Mouse (Mus musculus): Measurements from ENCODE around the gene Nrp1. TPM values are rescaled to one million over a fixed set of nuclear protein-coding genes. Genes with fewer than 3 reads are reported as not detected.

The Nrp1 gene
- polyA plus RNA-seq, 1 experiment = 1.1 TPM

GRCm38 (mm10) chr8:128413381-128413780 is 55.0 kb downstream of the Nrp1 start:
- H3K4me1 ChIP-seq = no peaks in the 10 kb centered on the region
- no peak overlapping the region for H3K4me3 ChIP-seq (replicated peaks)
- TF ChIP-seq FLI1 (IDR thresholded peaks at IDR 0.05; ENCODE audit: low read length) = no peak
- TF ChIP-seq GATA1 (IDR thresholded peaks at IDR 0.05; ENCODE audit: borderline replicate concordance, low read length) = no peak
- no peaks in the 10 kb centered on the region for H3K9me3 ChIP-seq
- H3K36me3 ChIP-seq (replicated peaks; ENCODE audit: low read length) = no peaks in the 10 kb centered on the region
- no peaks in the 10 kb centered on the region for H3K27me3 ChIP-seq (replicated peaks)

GRCm38 (mm10) chr8:128415730-128416684 is 57.6 kb downstream of the Nrp1 start:
- H3K36me3 ChIP-seq (replicated peaks; ENCODE audit: low read length) = no peaks in the 10 kb centered on the region
- no peaks in the 10 kb centered on the region for H3K9me3 ChIP-seq
- TF ChIP-seq GATA1 (IDR thresholded peaks at IDR 0.05; ENCODE audit: borderline replicate concordance, low read length) (no peak), FLI1 (IDR thresholded peaks at IDR 0.05; ENCODE audit: low read length) (no peak)
- no peaks in the 10 kb centered on the region for H3K4me1 ChIP-seq
- H3K4me3 ChIP-seq (replicated peaks) = no peak overlapping the region
- H3K27me3 ChIP-seq (replicated peaks) = no peaks in the 10 kb centered on the region

DNA sequence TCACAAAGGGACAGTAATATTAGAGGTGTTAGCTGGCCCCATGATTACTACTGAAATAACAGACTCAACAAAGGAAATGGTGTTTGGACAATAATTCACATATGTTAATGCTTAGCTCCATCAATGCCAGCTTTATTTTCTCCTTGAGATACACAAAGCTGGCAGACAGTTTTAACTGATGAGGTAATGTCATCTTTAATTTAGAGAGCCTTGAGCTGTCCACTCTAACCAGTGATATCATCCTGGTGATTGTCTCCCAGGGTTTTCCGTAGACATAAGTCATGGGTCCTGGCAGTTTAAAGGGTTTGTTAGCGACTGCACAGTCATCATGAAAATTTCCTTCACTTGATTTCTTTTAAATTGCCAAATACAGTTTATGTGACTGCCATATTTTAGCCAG is 58.5 kb downstream of the Nrp1 start:
- Histone ChIP-seq H3K27me3 (replicated peaks) (no peaks in the 10 kb centered on the region), H3K9me3 (no peaks in the 10 kb centered on the region), H3K4me3 (replicated peaks) (no peak overlapping the region), H3K4me1 (no peaks in the 10 kb centered on the region), H3K36me3 (replicated peaks; ENCODE audit: low read length) (no peaks in the 10 kb centered on the region)
- TF ChIP-seq GATA1 (IDR thresholded peaks at IDR 0.05; ENCODE audit: borderline replicate concordance, low read length) (no peak), FLI1 (IDR thresholded peaks at IDR 0.05; ENCODE audit: low read length) (no peak)

DNA sequence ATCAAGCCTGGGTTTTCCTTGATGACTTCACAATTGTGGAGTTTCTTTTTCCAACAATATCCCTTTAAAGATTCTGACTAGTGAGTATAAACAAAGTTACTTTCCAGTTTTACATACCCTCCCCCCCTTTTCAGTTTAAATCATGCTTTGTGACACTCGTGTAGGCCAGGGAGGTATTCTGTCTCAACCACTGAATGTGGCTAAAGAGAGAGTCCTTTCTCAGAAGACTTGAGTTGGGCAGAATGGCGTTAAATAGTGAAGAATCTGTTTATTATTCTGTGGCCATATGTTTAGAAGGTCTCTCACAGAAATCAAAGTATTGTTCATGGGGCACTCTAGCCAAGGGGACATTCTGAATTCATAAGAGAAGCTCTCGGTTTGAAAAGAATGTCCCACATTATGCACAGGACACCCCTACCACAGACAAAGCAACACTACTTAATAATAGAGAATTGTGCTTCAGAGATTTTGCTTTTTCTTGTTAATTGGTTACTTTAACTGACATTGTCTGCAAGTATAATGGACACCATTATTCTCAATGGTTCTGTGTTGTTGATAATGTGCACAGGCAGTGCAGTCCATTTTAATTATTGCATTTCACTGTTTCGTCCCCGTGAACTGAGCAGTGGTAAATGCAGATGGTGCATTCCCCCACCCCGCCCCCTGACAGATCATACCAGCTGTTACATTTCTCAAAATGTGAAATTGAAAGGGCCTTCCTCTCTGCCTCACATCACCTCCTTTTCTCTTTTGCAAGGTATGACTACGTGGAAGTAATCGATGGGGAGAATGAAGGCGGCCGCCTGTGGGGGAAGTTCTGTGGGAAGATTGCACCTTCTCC is 59.8 kb downstream of the Nrp1 start:
- Histone ChIP-seq H3K4me1 (no peaks in the 10 kb centered on the region), H3K9me3 (no peaks in the 10 kb centered on the region), H3K4me3 (replicated peaks) (no peak overlapping the region), H3K36me3 (replicated peaks; ENCODE audit: low read length) (no peaks in the 10 kb centered on the region), H3K27me3 (replicated peaks) (no peaks in the 10 kb centered on the region)
- TF ChIP-seq FLI1 (IDR thresholded peaks at IDR 0.05; ENCODE audit: low read length) (no peak), GATA1 (IDR thresholded peaks at IDR 0.05; ENCODE audit: borderline replicate concordance, low read length) (no peak)

DNA sequence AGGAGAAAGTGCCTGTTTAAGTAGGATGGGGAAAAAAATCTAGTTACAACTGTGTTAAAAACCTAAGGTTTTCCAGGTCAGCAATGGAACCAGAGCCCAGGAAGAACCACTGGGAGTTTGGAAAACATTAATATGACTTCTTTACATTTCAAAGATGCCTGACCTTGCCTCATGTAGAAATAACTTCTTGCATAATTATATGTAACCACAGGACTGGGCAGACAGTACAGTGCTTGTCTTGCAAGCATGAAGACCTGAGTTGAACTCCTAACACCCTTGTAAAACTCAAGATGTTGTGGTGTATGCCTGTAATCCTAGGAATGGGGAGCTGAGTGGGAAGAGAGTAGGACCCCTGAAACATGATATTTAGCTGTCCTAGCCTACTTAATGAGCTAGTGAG is 61.6 kb downstream of the Nrp1 start:
- Histone ChIP-seq H3K4me3 (replicated peaks) (no peak overlapping the region), H3K4me1 (no peaks in the 10 kb centered on the region), H3K27me3 (replicated peaks) (no peaks in the 10 kb centered on the region), H3K9me3 (no peaks in the 10 kb centered on the region), H3K36me3 (replicated peaks; ENCODE audit: low read length) (no peaks in the 10 kb centered on the region)
- TF ChIP-seq GATA1 (IDR thresholded peaks at IDR 0.05; ENCODE audit: borderline replicate concordance, low read length) (no peak), FLI1 (IDR thresholded peaks at IDR 0.05; ENCODE audit: low read length) (no peak)

DNA sequence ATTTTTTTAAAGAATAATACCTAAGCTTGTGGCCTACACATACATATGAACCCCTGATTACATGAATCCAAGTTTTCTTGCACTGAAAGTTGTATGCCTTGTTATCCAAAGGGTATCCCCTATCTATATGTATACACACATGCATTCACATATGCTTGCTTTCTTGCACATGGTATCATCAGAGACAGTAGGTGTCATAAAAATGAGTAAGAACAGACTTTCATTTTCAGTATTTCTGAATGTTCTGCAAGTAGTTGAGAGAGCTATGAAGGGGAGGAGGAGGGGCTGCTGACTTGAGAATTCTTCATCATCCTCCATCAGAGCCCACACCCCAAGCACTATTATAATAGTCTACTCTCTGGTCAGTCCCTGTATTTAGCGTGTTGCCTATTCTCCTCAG is 62.0 kb downstream of the Nrp1 start:
- TF ChIP-seq GATA1 (IDR thresholded peaks at IDR 0.05; ENCODE audit: borderline replicate concordance, low read length) (no peak), FLI1 (IDR thresholded peaks at IDR 0.05; ENCODE audit: low read length) (no peak)
- Histone ChIP-seq H3K27me3 (replicated peaks) (no peaks in the 10 kb centered on the region), H3K36me3 (replicated peaks; ENCODE audit: low read length) (no peaks in the 10 kb centered on the region), H3K9me3 (no peaks in the 10 kb centered on the region), H3K4me1 (no peaks in the 10 kb centered on the region), H3K4me3 (replicated peaks) (no peak overlapping the region)

DNA sequence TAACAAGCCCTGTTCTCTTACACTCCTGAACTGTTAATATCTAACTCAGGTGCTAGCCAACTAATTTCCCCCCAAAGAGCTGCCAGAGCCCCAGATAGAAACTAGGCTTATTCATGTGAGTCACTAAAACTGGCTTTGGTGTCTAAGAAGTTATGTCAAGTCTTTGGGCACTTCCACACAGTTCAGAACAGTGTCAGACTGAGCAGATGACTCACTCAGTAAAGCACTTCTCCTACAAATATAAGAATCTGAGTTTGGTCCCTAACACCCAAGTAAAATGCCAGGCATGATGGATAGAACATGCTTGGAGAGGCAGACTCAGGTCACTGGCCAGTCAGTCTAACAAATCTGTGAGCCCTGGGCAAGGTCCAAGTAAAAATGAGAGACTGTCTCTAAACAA is 65.4 kb downstream of the Nrp1 start:
- H3K36me3 ChIP-seq (replicated peaks; ENCODE audit: low read length) = no peaks in the 10 kb centered on the region

DNA sequence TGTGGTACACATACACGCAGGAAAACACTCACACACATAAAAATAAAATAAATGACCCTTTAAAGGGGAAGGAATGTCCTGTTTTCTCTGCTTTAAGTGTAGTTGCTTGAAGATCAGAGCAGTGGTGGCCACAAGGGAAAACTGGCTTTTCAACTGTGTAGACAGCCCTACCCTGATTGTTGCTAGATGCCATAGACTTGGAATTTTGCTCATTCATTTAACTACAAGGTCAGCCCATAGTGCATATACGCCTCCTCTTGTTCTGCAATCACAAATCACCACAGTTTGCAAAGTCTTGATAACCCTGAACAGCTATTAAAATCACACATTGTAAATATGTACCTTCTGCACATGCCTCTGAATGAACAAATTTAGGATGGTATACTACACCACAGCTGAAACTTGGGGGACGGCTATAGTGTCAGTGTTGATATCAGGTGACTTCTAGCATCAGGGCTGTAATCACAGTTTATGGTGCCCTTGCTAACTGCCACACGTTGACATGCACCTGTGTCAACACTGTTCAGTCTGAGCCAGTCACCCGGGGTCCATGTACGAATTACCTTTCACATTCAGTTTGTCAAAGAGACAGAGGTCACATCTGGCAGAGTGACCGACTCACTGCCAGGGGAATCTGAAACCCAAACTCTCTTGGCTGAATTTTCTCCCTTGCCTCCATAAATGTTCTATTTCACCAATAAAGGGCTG is 66.4 kb downstream of the Nrp1 start:
- no peaks in the 10 kb centered on the region for H3K4me1 ChIP-seq
- no peaks in the 10 kb centered on the region for H3K27me3 ChIP-seq (replicated peaks)
- no peaks in the 10 kb centered on the region for H3K36me3 ChIP-seq (replicated peaks; ENCODE audit: low read length)
- TF ChIP-seq GATA1 (IDR thresholded peaks at IDR 0.05; ENCODE audit: borderline replicate concordance, low read length) (no peak), FLI1 (IDR thresholded peaks at IDR 0.05; ENCODE audit: low read length) (no peak)
- no peak overlapping the region for H3K4me3 ChIP-seq (replicated peaks)
- H3K9me3 ChIP-seq = no peaks in the 10 kb centered on the region

More for the DNA sequence above, 65.4 kb downstream of the Nrp1 start:
- H3K4me1 ChIP-seq = no peaks in the 10 kb centered on the region
- H3K27me3 ChIP-seq (replicated peaks) = no peaks in the 10 kb centered on the region
- no peak overlapping the region for H3K4me3 ChIP-seq (replicated peaks)
- TF ChIP-seq FLI1 (IDR thresholded peaks at IDR 0.05; ENCODE audit: low read length) = no peak
- no peak for TF ChIP-seq GATA1 (IDR thresholded peaks at IDR 0.05; ENCODE audit: borderline replicate concordance, low read length)
- no peaks in the 10 kb centered on the region for H3K9me3 ChIP-seq

DNA sequence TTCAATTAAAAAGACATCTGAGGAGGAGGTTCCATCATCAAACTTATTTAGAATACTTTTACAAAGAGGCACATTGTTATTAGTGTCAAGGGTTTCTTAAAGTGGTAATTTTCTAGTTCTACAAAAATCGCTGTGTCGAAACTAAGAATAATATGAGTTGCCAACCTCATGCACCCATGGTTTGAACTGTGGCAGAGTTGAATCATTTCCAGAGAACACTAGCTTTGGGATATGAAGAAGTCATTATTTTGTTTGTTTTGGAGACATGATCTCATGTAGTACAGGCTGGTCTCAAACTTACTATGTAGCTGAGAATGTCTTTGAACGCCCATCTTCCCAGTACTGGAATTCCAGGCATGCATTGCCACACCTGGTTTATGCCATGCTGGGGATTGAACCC is 68.7 kb downstream of the Nrp1 start:
- no peaks in the 10 kb centered on the region for H3K36me3 ChIP-seq (replicated peaks; ENCODE audit: low read length)
- peaks cover 3% of the 10 kb centered on the region for H3K27me3 ChIP-seq (replicated peaks)
- no peaks in the 10 kb centered on the region for H3K9me3 ChIP-seq

More for the DNA sequence above, 68.7 kb downstream of the Nrp1 start:
- no peak for TF ChIP-seq GATA1 (IDR thresholded peaks at IDR 0.05; ENCODE audit: borderline replicate concordance, low read length)
- no peak for TF ChIP-seq FLI1 (IDR thresholded peaks at IDR 0.05; ENCODE audit: low read length)
- no peak overlapping the region for H3K4me3 ChIP-seq (replicated peaks)
- H3K4me1 ChIP-seq = no peaks in the 10 kb centered on the region

Measured in megakaryocyte, embryonic 14.5 days (primary cell).